Comparison of ENCODE assay signal across 21 mouse cellular contexts in the genomic region with DNA sequence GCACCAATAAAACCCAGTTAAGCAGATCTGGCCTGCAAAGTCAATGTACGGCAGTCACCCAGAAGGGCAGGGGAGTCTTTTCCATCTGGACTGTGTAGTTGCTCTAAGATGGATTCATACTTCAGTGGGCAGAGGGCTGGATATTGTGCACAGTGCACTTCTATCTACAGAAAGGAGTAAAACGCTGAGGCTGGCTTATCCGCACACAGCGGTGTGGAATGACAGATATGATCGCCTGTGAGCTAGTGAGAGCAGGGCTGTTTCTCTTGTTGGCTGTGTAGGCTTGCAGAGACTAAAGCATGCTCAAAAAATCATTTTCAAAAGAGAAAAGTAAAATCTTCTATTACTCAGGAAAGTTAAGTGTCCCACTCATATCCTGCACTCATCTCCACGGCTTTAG. TPM values are rescaled to one million over a fixed set of nuclear protein-coding genes. Genes with fewer than 3 reads are reported as not detected.
"Had no signal": no experiment of that assay in that cellular context is flagged by ENCODE, and none has a peak within 500 bp of the region (broad histone marks: within the 10 kb centered on the region; RNA-seq: fewer than 3 reads in every experiment).

No protein-coding gene starts in this region.

- H3K4me1 ChIP-seq: megakaryocyte, embryonic 14.5 days; neural tube, embryonic 12.5 days had no signal

- H3K36me3 ChIP-seq: lung, embryonic 15.5 days; neural tube, embryonic 12.5 days had no signal

- H3K4me2 ChIP-seq: lung, embryonic 15.5 days; midbrain, embryonic 11.5 days; neural tube, embryonic 12.5 days had no signal

- ATAC-seq: intestine, postnatal 0 days had no signal

- DNase-seq: kidney, adult 8-10 months; kidney, postnatal 25 days; layer of hippocampus, postnatal 36 days; lung, adult 18-20 months; lung, postnatal 10 days; lung, postnatal 36 days; midbrain, embryonic 14.5 days; retina, postnatal 1 day; right cerebral cortex, postnatal 25 days; spleen, adult 18-20 months; thymus, adult 2 months; thymus, postnatal 14 days; thymus, postnatal 4 days had no signal

- H3K9ac ChIP-seq: lung, embryonic 15.5 days; neural tube, embryonic 12.5 days had no signal

- H3K4me3 ChIP-seq: left cerebral cortex, adult 2 months; lung, embryonic 15.5 days; megakaryocyte, embryonic 14.5 days; neural tube, embryonic 12.5 days had no signal

- H3K27me3 ChIP-seq: lung, embryonic 15.5 days had no signal

- H3K27ac ChIP-seq: left cerebral cortex, adult 2 months; lung, embryonic 15.5 days; neural tube, embryonic 12.5 days had no signal

- H3K9me3 ChIP-seq: lung, embryonic 15.5 days; megakaryocyte, embryonic 14.5 days; neural tube, embryonic 12.5 days had no signal

RNA-seq across cellular contexts. Expression of gene Pkd1l1, which starts 1.0 kb away (rescaled TPM):
- total RNA-seq: left cerebral cortex, postnatal 10 days; neutrophil, adult 5-6 weeks had no signal
- polyA plus RNA-seq: intestine, postnatal 0 days; midbrain, embryonic 11.5 days had no signal
